Mouse (Mus musculus): ENCODE results near the gene Gm20696. TPM values are rescaled to one million over a fixed set of nuclear protein-coding genes. Genes with fewer than 3 reads are reported as not detected.
A peak's percentile ranks its signal among the peaks of the same experiment; 100 is the strongest.

The Gm20696 gene
- total RNA-seq, 2 experiments from 2014 or later = 6.2 to 6.5 TPM

DNA sequence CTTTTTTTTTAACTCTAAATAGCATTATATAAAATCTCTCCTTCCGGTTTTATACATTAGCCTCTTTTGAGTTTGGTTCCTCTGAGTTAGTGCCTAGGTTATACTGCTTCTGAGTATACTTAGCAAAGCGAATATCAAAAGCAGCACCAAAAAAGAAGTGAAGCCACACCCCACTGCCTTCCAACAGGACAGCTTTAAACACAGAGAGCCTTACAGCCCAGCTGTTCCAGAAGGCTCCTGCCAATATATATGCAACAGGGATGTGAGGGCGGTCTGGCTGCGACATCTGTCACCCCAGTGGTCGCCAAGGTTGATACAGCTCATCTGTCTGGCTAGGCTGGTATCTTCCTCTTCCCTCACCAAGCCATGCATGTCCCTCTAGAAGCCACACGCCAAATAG, 91.0 kb downstream of the Gm20696 start:
- no peak for DNase-seq (ENCODE audit: low spot score in 2 of 2)

DNA sequence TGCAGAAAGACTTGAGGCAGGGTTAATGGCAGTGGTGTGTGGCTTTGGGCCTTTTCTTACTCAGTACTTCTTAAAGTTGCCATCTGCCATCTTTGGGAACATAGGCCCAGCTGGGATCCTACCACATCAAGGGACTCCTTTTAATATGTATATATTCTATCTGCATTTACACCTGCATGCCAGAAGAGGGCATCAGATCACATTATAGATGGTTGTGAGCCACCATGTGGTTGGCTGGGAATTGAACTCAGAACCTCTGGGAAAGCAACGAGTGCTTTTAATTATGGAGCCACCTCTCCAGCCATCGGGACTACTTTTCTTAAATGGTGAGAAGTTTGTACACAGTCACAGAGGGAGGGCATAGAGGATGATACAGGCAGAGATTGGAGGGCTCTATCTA, 93.3 kb downstream of the Gm20696 start:
- DNase-seq (ENCODE audit: low spot score in 2 of 2) = no peak

DNA sequence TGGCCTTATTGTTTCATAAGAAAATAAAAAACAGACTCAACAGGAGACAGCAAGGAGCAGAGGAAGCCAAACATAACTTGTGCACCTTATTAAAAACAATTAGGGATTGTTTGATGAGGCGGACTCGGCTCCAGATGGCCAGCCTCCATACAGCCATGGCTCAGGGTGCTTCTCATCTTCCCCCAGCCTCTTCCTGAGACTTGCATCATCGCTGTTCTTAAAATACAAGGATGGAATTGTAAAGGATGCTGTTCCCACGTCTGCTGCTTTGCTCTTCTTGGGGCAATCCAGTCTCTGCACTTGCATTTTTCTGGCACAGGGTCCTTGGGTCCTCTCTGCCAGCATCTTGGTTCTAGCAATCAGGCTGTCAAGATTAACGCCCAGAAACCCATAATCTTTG, 94.5 kb downstream of the Gm20696 start:
- DNase-seq (ENCODE audit: low spot score in 2 of 2) = no peak

DNA sequence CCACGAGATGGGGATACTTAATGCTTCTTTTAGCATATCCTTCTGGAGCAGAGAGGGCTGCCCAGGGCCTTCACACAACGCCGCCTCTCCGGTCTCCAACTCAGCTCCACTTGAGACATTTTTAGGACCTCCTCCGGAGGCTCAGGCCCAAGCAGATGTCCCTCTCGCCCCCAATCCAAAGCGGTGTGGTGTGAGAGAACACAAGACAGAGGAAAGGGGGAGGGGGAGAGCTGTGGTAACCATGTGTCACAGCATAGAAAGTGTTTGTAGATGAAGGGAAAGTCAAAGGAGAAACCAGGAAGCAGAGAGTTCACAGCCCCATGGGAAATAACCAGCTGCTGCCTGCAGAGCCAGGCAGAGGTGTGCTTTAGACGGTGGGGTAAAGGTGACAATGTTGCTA, 99.7 kb downstream of the Gm20696 start:
- no peak for DNase-seq (ENCODE audit: low spot score in 2 of 2)

DNA sequence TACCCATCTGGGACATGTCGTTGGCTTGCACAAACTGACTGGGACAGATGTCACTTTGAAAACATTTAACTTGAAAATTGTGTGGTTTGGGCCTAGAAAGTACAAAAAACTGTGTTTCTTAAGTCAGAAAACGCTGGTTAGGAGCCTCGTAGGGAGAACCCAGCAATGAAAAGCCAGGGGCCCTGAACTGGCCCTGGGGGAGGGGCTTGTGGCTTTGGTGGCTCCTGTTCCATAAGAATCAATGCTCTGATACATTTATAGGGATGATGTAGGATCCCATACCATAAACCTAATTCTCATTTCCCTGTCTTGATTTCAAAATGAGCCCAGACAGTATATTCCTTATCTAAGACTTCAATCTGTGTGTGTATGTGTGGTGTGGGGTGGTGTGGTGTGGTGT, 101.8 kb downstream of the Gm20696 start:
- no peak for DNase-seq (ENCODE audit: low spot score in 2 of 2)

DNA sequence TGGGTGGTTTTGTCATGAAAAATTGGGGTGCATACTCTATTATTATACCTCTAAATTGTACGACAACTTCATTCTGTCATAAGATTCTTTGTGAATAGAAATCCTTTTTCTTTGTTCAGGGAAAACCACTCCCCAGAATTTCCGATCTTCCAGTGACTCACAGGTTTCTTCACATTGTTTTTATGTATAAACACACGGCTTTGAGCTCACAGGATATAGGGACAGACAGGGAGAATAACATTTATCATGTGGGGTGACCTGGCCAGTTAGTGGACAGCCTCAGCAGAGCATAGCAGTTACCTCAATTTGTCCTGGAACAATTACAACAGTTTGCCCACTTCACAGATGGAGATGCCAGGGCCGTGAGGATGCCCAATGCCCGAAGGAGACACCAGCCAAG, 109.6 kb downstream of the Gm20696 start:
- DNase-seq (ENCODE audit: low spot score in 2 of 2) = no peak

DNA sequence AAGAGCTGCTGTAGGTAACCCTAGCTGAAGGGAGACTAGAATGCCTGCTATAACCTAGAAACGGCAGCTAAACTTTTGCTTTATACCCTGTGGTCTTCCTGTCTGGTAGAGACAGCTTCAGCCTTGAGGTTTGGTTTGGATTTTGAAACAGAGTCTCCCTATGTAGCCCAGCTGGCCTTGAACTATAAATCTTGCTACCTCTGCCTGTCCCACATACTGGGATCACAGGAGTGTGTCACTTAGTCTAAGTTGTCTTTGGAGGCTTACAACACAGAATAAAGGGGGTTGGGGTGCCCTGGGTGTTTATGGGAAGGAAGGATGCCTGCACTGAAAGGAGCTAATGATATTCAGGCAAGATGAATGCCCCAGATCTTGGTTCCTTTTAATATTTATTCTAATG, 113.8 kb downstream of the Gm20696 start:
- DNase-seq (ENCODE audit: low spot score in 2 of 2) = no peak

DNA sequence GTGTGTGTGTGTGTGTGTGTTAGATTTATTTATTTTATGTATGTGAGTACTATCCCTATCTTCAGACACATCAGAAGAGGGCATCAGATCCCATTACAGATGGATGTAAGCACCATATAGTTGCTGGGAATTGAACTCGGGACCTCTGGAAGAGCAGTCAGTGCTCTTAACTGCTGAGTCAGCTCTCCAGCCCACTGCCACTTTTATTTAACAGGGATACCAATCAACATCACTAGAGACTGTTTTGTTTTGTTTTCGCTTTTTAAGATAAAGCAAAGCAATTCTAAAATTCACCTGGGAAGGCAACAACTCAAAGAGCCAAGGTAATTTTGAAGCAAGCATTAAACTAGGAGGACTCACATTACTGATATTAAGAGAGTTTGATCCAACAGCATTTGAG, 120.2 kb downstream of the Gm20696 start:
- no peak for DNase-seq (ENCODE audit: low spot score in 2 of 2)

DNA sequence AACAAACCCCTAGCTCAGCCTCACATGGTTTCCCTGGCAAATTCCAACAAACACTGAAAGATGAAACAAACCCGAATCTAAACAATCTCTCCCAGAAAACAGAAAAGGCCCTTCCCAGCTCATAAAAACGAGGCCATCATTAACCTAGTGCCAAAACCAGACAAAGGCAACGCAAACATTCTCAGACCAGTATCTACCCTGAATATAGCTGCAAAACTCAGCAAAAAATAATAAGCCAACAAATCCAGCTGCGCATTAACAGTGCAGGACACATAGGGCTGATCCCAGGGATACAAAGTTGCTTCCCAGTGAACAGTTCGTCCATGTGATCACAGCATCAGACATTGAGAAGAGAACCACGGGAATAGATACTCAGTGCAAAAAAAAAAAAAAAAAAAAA, 121.2 kb downstream of the Gm20696 start:
- DNase-seq (ENCODE audit: low spot score in 2 of 2) = no peak

DNA sequence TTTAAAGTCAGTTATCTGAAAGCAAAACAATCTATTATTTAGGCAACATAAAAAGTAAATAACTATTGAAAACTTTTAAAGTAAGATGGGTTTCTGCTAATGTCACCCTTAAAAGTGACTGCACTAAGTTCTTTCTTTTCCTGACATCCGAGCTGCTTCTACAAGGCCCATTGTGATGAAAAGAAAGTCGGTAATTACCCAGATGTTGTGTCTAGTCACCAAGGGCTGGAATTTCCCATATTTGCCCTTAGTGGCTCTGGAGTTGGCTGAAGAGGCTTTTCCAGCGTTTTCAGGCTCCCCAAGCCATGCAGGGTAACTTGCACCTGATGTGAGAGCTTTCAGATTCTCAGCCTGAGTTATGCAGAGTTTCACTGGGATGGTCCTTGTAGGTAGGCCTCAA, 125.5 kb downstream of the Gm20696 start:
- DNase-seq (ENCODE audit: low spot score in 2 of 2) = no peak

DNA sequence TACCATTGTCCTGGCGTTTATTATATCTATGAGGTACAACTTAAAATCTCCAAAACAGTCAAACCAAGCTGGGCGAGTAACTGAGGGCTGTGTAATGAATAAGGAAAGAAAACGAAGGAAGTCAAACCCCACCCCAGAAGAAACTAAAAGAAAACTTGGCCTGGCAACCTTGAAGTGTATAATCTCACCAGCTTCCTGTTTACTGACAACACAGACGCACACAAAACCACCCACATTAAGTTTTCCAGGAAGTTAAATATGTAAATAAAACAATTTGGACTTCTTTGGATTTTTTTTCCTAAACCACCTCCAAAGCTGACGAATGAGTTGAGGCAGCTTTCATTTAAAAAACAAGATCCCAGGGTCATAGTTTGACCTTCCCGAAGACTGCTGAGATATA, 125.9 kb downstream of the Gm20696 start:
- no peak for DNase-seq (ENCODE audit: low spot score in 2 of 2)

DNA sequence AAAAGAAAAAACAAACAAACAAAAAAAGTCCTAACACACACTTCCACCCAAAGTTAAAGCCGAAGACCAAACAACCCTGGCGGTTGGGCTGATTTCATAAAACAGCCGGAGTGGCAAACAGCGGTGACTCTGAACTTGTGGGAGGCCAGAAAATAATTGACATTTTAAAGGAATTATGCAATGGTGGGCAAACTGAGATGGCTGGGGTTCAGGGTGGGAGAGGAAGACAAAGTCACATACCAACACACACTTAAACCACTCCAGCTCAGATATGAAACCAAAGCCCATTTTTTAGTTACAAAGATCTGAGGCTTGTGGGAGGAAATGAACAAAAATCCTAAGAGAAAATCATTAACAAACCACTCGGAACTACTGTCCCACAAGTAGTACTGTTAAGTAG, 126.5 kb downstream of the Gm20696 start:
- DNase-seq (ENCODE audit: low spot score in 2 of 2) = no peak

DNA sequence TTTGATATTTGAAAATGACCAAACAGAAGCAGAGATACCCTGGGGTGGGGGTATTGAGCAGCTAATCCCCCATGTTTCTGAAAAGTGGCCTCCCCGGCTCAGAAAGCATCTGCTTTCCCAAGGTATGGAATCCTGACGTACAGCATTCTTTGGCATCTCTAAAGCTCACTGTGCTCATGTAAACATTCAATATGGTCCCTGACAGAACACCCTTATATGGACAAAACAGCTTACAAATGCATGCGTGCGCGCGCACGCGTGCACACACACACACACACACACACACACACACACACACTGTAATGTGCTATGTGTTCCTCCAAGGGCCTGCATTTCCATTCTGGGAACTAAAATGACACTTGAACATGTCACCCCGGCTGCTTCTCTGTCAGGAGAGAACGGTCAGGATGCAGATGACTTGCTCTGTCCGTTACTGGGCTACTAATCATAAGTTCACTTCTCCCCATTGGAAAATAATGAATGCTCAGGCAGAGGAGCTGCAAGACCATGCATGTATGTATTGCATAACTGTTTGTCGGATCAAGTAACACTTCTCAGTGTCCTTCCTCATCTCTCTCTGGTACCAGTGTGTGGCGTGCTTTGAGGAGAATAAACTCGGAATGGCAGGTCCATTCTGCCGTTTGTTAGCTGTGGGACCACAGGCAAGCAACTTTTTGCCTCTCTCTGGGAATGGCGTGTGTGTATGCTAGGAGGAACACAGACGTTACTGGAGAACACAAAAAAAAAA, 128.2 kb downstream of the Gm20696 start:
- no peak for DNase-seq (ENCODE audit: low spot score in 2 of 2)

DNA sequence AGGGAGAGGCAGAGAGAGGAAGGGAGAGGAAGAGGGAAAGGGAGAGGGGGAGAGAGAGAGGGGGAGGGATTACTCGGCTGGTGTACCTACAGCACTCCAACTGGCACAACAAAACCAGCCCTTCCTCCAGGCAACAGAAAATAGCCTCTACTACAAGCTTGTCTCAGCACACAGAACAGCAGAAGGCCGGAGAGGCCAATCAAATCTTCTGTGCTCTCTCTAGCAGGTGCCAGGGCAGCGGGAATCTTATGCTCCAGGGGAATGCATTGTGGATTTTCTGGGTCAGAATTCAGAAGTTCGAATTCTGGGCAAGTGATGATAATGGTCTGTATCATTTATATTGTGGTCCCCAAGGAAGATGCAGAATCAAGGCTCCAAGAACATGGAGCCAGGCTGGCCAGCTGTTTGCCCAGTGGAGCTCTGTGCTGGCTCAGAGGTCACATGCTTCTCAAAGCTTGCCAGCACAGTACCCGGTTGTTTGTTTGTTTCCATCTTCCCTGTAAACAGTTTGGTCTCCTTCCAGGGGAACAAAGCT, 132.3 kb downstream of the Gm20696 start:
- DNase-seq (ENCODE audit: low spot score in 2 of 2) = no peak

DNA sequence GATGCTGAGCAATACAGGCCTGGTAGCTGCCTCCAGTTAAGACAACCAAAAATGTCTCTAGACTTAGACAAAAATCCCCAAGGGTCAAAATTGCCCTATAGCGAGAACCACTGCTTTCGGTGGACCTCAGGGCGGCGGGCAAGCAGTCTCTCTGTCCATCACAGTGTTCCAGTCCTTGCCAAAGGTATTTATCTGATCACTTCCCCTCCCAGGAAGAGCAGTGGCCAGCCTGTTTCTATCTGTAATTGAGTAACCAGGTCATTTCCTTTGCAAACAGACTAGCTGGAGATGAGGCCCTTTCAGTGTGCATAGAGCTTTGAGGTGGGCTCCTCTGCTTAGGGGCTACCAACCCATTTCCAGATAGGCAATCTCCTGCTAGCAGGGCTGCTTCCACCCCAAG, 134.1 kb downstream of the Gm20696 start:
- no peak for DNase-seq (ENCODE audit: low spot score in 2 of 2)

DNA sequence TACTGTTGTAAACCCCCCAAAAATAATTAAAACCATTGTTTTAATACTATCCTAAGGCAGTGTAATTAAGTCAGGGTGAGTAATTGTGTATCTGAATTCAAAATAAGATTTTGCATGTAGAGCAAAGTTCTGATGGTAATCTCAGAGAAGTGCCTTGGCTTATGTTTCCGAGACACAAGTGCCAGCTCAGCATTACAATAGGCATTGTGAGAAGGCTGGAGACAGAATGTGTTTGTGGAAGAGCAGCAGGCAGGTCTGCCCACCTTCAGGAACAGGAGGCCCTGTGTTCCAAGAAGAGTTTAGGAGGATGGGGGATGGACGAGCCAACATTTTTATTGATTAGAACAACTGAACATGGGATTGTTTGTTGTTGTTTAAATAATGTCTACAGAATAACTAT, 137.6 kb downstream of the Gm20696 start:
- DNase-seq (ENCODE audit: low spot score in 2 of 2) = no peak

DNA sequence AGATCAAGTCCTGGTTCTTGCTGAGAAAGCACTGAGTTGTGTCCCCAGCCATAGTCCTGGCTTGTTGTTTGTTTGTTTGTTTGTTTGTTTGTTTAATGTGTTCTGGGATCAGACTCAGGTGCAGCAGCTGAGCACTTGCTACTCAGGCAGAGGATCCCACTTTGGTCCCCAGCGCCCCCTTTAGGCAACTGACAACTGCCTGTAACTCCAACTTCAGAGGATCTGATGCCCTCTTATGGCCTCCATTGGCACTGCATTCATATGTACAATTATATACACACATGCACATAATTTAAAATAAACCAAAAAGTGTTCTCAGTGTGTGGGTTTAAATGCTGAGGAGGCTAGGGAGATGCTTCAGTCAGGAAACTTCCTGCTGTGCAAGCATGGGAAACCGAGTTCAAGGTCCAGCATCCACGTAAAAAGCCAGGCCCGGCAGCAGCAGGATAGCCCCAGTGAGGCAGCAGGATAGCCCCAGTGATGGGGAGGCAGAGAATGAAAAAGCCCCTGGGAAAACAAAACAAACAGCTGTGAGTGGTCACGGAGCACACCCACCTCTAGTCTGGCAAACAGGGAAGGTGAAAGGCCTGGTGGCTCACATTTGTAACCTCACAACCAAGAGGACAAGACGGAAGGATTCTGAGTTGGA, 139.0 kb downstream of the Gm20696 start:
- no peak for DNase-seq (ENCODE audit: low spot score in 2 of 2)

DNA sequence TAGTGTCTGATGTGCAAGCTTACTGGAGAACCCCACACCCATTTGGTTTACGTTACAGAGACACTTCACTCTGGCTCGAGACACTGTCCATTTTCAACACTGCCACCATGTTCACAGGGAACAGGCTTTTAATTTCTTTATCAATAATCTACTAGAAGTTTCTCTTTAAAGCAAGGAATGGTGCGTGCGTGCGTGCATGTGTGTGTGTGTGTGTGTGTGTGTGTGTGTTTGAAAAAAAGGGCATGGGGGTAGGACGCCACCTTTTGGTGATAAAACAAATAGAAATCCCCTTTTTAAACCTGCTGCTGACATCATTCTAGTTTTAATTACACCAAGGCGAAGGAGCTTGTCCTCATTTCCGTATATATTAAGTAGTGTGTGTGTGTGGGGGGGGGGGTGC, 141.2 kb downstream of the Gm20696 start:
- DNase-seq (ENCODE audit: low spot score in 2 of 2) = peak; percentile 33 to 34

DNA sequence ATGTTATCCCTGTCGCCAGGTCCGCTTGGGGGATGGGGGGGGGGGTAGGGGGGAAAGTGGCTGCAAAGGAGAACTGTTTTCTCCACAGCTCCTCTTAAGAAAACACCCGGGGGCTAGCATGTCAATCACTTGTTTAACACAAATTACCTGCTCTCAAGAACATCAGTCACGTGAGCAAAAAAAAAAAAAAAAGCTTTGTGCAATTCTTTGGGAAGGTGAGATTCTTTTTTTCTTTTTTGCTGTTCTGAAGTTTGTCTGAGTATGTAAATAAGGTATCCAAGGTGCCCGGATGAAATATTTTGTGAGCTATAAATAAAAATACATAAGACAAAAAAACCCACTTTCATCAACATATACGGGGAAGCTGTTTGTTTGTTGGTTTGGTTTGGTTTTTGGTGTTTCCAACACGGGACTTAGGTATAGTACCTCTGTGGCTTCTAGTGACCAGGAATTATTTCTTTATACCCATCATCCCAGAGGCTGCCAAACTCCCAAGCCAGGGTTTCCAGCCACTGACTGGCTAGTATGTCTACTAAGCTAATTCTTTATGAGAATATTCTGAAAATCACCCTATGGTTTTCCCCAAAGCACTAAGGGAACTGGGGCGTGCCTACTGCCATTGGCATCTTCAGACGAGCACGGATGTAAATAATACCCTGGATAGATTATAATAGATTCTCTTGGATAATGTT, 142.8 kb downstream of the Gm20696 start:
- no peak for DNase-seq (ENCODE audit: low spot score in 2 of 2)

DNA sequence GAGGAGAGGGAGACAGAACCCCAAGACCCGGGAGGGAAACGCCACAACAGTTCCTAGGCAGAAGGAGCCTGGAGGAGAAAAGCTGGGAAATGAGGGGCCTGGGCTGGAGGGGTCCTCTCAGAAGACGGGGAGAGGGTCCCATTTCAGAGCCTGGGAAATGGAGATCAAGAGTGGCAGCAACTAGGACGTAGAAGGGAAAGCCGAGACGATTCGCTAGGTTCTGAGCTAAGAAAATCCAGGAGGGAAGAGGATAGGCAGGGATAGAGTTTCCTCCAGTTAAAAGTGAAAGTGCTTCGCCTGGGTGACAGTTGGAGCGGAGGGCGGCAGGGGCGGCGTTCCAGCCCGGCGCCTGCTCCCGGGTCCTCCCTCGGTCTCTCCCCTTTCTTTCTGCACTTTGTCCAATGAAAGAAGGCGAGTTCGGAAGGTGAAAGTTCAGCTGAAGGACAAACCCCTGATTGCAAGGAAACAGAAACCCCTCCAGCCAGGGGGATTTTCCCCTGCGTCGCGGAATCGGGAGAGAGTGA, 143.4 kb downstream of the Gm20696 start:
- DNase-seq (ENCODE audit: low spot score in 2 of 2) = peak; percentile 72 to 75

DNA sequence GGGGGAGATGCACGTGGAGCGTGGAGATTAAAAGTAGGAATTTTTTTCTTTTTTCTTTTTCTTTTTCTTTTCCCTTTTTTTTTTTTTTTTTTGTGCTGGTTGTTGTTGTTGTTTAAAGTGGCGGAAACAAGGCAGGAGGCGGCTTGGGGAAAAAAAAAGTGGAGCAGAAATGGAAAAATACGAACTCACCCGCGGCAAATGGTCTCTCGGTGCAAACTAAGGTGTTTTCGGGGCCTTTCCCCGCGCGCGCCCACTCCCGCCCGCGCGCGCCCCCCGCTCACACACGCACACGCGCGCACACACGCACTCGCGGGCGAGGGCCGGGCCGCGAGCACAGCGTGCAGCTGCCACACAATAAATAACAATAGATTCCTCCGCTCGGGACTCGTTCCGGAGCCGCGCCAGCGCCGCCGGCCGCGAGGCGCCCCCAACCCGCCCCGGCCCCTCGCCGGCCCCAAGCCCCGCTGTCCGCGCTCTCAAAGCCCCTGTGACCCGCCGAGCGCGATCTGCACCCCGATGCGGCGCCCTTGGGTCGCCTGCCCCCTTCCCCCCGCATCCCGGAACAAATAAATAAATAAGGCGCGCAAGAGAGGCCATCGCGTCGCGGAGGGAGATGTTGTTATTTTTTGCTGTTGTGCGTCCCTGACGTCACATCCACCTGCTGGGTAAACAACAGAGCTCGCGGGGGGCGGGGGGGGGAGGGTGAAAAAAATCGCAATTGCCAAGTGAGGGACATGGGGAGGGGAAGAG, 144.1 kb downstream of the Gm20696 start, which contains the start of gene Foxp1:
Gene Foxp1, minus strand, starts transcription at position 363 of the 750 bp plus-strand sequence.
- DNase-seq (ENCODE audit: low spot score in 2 of 2) = peak; percentile 78 to 82

All from layer of hippocampus, postnatal 14 days (tissue).